Mouse (Mus musculus) urinary bladder, adult 18-20 months (tissue): Measurements from ENCODE around the gene Btbd18.
A peak's percentile ranks its signal among the peaks of the same experiment; 100 is the strongest.
"Not testable (repeated sequence)": the region's sequence is repeated elsewhere in the genome, so short reads cannot be mapped to it uniquely, and the experiment has no call there.

Experiments used
- DNase-seq, 2 experiments: peaks; one replicate each; pipeline ENCODE4 v3.0.0; 2022; ENCODE audit warnings: low spot score in 2 of 2, mixed read lengths in 2 of 2

The Btbd18 gene

GRCm38 (mm10) chr2:84647051-84647568 lies 11.8 kb upstream of the Btbd18 start:
- no peak for DNase-seq

- no peak for DNase-seq
Measured at GRCm38 (mm10) chr2:84648369-84648768, 10.5 kb upstream of the Btbd18 start.

- DNase-seq: no peak
Measured at GRCm38 (mm10) chr2:84649674-84650073, 9.2 kb upstream of the Btbd18 start.

- DNase-seq: peak; percentile 34 to 81
Measured at GRCm38 (mm10) chr2:84650464-84651195, 8.2 kb upstream of the Btbd18 start, which contains the start of gene Ctnnd1. Gene Ctnnd1, minus strand, starts transcription at chr2:84650765.

GRCm38 (mm10) chr2:84653354-84653753 lies 5.5 kb upstream of the Btbd18 start:
- no peak for DNase-seq

GRCm38 (mm10) chr2:84655864-84656263 lies 3.0 kb upstream of the Btbd18 start:
- DNase-seq: no peak

GRCm38 (mm10) chr2:84660253-84660652 lies 1.4 kb downstream of the Btbd18 start:
- peak in 1 of 2 experiments; percentile 27 for DNase-seq

- no peak for DNase-seq
Measured at GRCm38 (mm10) chr2:84662866-84663265, 4.0 kb downstream of the Btbd18 start.

GRCm38 (mm10) chr2:84666081-84666480 lies 7.2 kb downstream of the Btbd18 start:
- no peak for DNase-seq

GRCm38 (mm10) chr2:84669828-84670568 lies 11.1 kb downstream of the Btbd18 start:
- DNase-seq: peak in 1 of 2 experiments; percentile 3

- peak; percentile 65 to 66 for DNase-seq
Measured at GRCm38 (mm10) chr2:84670569-84670933, 11.7 kb downstream of the Btbd18 start, which contains the start of gene Selenoh. Gene Selenoh, minus strand, starts transcription at chr2:84670770.

GRCm38 (mm10) chr2:84671535-84671934 lies 12.7 kb downstream of the Btbd18 start:
- DNase-seq: not testable (repeated sequence)

- no peak for DNase-seq
Measured at GRCm38 (mm10) chr2:84677270-84677967, 18.5 kb downstream of the Btbd18 start.

- DNase-seq: peak; percentile 74 to 90
Measured at GRCm38 (mm10) chr2:84677968-84678880, 19.3 kb downstream of the Btbd18 start, which contains the start of the genes Gm28635 and Med19. Gene Gm28635, minus strand, starts transcription at chr2:84678041. Gene Med19, plus strand, starts transcription at chr2:84678402.

- DNase-seq: no peak
Measured at GRCm38 (mm10) chr2:84679016-84679415, 20.1 kb downstream of the Btbd18 start, which contains the start of gene Tmx2. Gene Tmx2, minus strand, starts transcription at chr2:84679140.

GRCm38 (mm10) chr2:84682605-84683183 lies 23.8 kb downstream of the Btbd18 start:
- no peak for DNase-seq

GRCm38 (mm10) chr2:84688080-84688844 lies 29.4 kb downstream of the Btbd18 start:
- DNase-seq: no peak

GRCm38 (mm10) chr2:84690050-84690449 lies 31.2 kb downstream of the Btbd18 start:
- DNase-seq: no peak

- DNase-seq: no peak
Measured at GRCm38 (mm10) chr2:84695007-84695695, 36.3 kb downstream of the Btbd18 start.
